Mouse (Mus musculus) thymus, postnatal 4 days (tissue): Measurements from ENCODE around the gene Serpina1a.
"Not testable (repeated sequence)": the region's sequence is repeated elsewhere in the genome, so short reads cannot be mapped to it uniquely, and the experiment has no call there.

Experiments
- DNase-seq: peaks from one replicate; pipeline ENCODE4 v3.0.0; 2021

Serpina1a gene

GRCm38 (mm10) chr12:103863101-103863974, at the start of gene Serpina1a:
Serpina1a (minus strand) TSS chr12:103863562.
- DNase-seq: not testable (repeated sequence)

DNA sequence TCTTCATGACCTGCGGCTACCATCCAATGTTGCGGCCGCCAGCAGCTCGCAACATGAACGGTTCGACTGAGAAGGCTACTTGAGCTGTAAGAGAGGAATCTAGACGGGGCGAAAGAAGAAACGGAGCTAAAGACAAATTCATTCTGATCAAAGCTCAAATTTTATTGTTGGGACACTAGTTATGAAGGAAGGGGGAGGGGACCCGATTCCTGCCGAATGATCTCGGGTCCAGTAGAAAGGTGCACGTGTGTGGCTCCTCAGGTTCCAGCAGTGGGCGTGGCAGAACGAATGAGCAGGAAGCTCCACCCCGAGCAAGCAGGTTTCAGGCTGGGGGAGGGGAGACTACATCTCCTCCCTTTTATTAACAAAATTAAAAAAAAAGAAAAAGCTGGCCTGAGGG, 45.8 kb upstream of the Serpina1a start:
- DNase-seq: not testable (repeated sequence)

DNA sequence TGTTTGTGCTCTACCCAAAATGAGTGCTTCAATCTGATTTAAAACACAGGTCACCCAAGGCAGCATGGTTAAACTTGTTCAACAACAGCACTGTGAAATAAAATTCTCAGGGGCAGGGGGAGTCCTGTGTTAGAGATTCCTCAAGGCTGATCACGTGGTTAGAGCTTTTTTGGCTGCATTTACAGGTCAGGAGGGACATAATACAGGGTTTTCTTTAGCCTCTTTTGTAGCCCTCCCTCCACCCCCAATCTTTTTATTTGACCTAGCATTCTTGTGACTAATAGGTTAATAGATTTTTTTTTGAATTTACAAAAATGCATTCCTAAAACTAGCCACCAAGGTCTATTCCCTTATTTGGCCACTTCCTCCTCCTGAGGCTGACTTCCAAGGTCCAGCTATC, 44.4 kb upstream of the Serpina1a start:
- DNase-seq: not testable (repeated sequence)

DNA sequence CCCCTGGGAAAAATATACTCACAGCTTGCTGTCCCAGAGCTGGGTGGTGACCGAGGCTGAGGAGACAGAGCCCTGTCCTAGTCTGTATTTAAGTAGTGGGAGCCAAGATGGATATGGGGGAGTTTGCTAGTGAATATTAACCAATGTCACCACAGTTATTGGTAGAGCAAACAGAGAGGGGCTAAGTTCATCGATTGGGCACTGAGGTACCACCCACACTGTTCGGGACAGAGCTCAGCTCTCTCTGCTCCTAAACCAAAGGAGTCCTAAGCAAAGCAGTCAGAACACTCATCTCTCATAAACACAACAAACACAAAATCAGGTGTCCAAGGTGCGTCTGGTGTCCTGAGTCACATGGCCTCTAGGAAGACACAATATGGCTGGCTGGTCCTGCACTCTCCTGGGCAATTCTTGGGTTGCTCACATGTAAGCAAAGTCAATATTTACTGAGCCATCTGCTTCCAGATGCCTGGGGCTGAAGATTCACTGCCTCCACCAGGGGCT, 41.5 kb upstream of the Serpina1a start, which contains the start of gene Serpina1c:
TSS of gene Serpina1c (minus strand) at position 51 of the 504 bp plus-strand sequence.
- not testable (repeated sequence) for DNase-seq

- not testable (repeated sequence) for DNase-seq
Measured at GRCm38 (mm10) chr12:103901929-103902328, 38.6 kb upstream of the Serpina1a start.

DNA sequence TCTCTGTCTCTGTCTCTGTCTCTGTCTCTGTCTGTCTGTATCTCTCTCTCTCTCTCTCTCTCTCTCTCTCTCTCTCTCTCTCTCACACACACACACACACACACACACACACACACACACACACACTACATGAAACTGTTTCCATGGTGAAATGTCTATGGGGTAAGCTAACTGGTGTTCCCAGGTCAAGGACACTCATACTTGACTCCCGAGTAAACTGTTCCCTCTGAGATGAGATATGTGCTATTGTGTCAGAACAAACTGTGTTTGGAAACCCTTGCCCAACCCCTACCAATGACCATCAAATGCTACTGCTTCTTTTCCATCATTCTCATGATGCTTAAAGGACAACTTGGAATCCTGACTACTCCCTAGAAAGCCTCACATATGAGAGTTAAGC, 3.5 kb upstream of the Serpina1a start:
- not testable (repeated sequence) for DNase-seq

DNA sequence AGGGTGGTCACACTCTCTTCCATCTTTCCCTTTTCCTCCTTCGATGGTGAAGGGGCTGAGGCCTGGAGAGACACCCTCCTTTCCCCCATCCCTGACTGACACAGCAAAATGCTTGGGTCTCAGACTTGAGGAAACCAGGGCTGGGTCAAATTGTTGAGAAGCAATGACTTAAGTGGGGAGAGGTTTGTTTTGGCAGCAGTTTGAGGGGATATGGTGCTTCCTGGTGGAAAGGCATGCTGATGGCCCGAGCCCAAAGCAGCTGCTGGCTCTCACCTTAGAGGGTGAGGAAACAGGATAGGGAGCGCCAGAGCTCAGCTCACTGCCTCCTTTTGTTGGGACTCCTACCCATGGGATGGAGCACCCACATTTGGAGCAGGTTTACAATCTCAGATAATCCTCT, 2.4 kb downstream of the Serpina1a start:
- DNase-seq: no peak

DNA sequence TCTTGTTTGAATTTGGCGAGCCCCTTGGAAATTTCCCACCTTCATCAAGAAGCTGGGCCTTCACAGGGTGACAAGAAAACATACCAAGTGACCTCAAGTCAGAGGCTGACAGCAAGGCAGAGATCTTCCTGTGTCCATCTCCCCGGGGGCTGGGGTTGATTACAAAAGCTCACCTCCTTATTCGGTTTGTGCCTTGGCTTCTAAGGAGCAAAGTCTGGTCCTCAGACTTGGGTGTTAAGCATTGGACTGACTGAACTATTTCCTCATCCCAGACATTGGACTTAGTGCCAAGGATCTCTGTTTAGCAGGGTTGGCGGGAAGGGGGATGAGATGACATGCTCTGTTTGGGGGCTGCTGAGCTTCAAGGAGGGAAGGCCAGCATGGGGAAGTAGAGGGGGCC, 2.8 kb downstream of the Serpina1a start:
- DNase-seq: not testable (repeated sequence)

DNA sequence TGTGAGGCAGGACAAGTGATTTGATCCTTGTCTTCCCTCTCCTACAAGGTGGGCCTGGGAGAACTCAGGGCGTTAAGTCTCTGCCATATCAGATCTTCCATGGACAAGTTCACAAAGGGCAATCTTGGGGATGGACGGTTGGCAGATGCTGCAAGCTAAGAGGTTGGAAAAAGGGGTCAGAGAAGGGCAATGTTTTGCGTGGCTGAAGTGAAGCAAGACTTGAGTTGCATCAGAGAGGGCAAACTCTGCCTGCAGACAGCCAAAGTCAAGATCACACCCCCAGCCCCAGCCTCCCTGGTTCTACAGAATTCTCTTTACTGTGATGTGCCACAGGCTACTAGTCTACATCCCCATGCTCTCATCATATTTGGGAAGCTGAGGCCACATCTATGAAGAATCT, 3.8 kb downstream of the Serpina1a start:
- DNase-seq: not testable (repeated sequence)

- DNase-seq: not testable (repeated sequence)
Measured at GRCm38 (mm10) chr12:103853032-103853431, 10.3 kb downstream of the Serpina1a start.

DNA sequence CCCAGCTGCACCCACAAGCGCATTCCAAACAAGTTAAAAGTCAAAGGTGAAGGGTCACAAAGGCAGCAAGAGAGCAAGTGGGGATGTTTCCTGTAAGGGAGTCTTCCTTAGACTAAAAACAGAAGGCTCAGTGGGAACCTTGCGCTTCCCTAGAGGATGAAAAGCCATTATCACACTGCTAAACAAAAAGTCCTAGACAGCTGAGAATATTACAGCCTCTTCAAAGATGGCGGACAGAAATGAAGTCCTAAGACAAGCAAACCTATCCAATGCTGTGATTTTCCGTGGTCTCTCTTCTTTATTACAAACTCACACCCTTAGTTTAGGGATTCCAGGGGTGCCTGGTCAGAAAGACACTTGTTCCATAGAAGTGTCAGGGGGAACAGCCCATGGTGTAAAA, 33.1 kb downstream of the Serpina1a start, which contains the start of gene Serpina1b:
TSS of gene Serpina1b (minus strand) at position 101 of the 400 bp plus-strand sequence.
- DNase-seq: not testable (repeated sequence)

GRCm38 (mm10) chr12:103827661-103828372, 35.5 kb downstream of the Serpina1a start:
- DNase-seq: not testable (repeated sequence)

GRCm38 (mm10) chr12:103823826-103824225, 39.5 kb downstream of the Serpina1a start:
- not testable (repeated sequence) for DNase-seq
